Mouse (Mus musculus) lung, postnatal 0 days (tissue): Measurements from ENCODE around the gene Ttll9. TPM values are rescaled to one million over a fixed set of nuclear protein-coding genes. Genes with fewer than 3 reads are reported as not detected.

Source experiments
- ATAC-seq: fragments of 200-750 bp; cut with Nextera tagmentation; 2 replicates; pipeline ENCODE4 v1.8.0; 2017; ENCODE audit warnings: moderate library complexity
- DNase-seq: peaks from one replicate; pipeline ENCODE4 v3.0.0-alpha.2; 2016; ENCODE audit warnings: low spot score
- H3K27ac ChIP-seq: fragments of 300-500 bp; sonication (generic); 2 replicates; pipeline ENCODE4 v1.5.1; 2014; ENCODE audit warnings: antibody characterized with exemption, mild to moderate bottlenecking, low read length, mixed read lengths
- H3K27me3 ChIP-seq: fragments of 300-500 bp; sonication (generic); replicated peaks from 2 replicates; pipeline ENCODE4 v1.6.1; 2014; ENCODE audit warnings: low read length, mixed read lengths; ENCODE audit not compliant: insufficient read depth
- H3K36me3 ChIP-seq: fragments of 300-500 bp; sonication (generic); 2 replicates; pipeline ENCODE4 v1.6.1; 2014; ENCODE audit warnings: low read length, mixed read lengths; ENCODE audit not compliant: insufficient read depth
- H3K4me1 ChIP-seq: fragments of 300-500 bp; sonication (generic); 2 replicates; pipeline ENCODE4 v1.6.1; 2014; ENCODE audit warnings: antibody characterized with exemption, low read depth, low read length, mixed read lengths; ENCODE audit not compliant: insufficient read depth
- H3K4me2 ChIP-seq: fragments of 300-500 bp; sonication (generic); replicated peaks from 2 replicates; pipeline ENCODE4 v1.6.1; 2014; ENCODE audit warnings: low read depth, mild to moderate bottlenecking, low read length, moderate library complexity, mixed read lengths
- H3K4me3 ChIP-seq: fragments of 300-500 bp; sonication (generic); 2 replicates; pipeline ENCODE4 v1.5.1; 2014; ENCODE audit warnings: low read depth, low read length
- H3K9ac ChIP-seq: fragments of 300-500 bp; sonication (generic); replicated peaks from 2 replicates; pipeline ENCODE4 v1.6.1; 2014; ENCODE audit warnings: low read depth, mild to moderate bottlenecking
- H3K9me3 ChIP-seq: fragments of 300-500 bp; sonication (generic); 2 replicates; pipeline ENCODE4 v1.6.1; 2016; ENCODE audit warnings: low read length, mixed read lengths
- CTCF ChIP-seq: IDR thresholded peaks from 2 replicates; pipeline ENCODE4 v1.5.1; 2016; ENCODE audit warnings: antibody characterized with exemption, mild to moderate bottlenecking
- EP300 ChIP-seq: IDR thresholded peaks from 2 replicates; pipeline ENCODE4 v1.6.1; 2016; ENCODE audit warnings: antibody characterized with exemption, mild to moderate bottlenecking, control low read depth
- WGBS: fragments of 180-500 bp; shearing (Covaris S2); extraction: QIAGEN DNeasy Blood & Tissue Kit; methylation state at CpG from one replicate; pipeline ENCODE4 v1.1.7; 2014; 5-methylcytosine and 5-hydroxymethylcytosine counted together
- polyA plus RNA-seq: library from polyadenylated mRNA; unstranded; fragments of >200 nt; fragmentation: Nextera tagmentation; extraction: Ambion mirVana; gene quantifications from 2 replicates; pipeline ENCODE4 v1.2.1, GENCODE M21; 2015

Gene Ttll9
- polyA plus RNA-seq, 1 experiment from 2014 or later = 1.1 TPM

DNA sequence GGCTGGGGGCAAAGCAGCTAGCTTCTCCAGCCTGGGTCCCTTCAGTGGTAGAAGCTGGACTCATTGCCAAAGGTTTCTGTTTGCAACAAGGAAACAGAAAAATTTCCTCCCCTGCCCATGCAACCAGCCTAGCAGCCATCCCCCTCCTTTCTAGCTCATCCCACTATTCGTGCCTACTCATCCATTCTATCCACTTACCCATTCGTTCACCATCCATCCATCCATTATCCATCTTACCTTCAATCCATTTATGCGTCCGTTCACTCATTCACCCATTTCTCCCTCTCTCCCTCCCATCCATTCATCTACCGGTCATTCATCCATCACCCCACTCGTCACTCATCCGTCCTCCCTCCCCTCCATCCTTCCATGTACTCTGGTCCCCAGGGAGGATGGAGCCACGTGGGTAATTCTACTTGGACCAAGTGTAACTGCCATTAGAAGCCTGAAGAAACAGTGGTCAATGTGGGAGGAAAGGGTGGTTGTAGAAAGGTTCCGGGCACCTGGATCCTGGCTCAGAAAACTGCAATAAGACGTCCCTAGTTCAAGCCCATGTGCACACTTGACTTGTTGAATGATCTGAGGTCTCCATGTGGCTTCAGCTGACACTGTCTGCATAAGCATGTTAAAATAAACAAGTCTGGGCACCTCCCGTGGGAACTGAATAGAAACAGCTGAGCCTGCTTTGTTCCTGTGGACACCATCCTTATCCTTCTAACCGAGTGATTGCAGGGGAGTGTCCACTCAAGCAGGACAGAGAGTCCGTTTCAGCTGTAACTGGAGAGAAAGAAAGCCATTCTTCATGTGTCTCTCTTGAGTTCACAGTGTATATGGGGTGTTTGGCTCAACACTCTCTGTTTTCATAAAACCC lies 10.2 kb upstream of the Ttll9 start:
- Histone ChIP-seq H3K4me2 (peak overlapping the region; percentile 93), H3K9me3 (no peaks in the 10 kb centered on the region), H3K27me3 (peaks cover 19% of the 10 kb centered on the region), H3K36me3 (no peaks in the 10 kb centered on the region), H3K4me3 (peak overlapping the region; percentile 45), H3K27ac (no peak overlapping the region), H3K9ac (no peak overlapping the region), H3K4me1 (peaks cover 5% of the 10 kb centered on the region; the same call in 1 of the 2 replicates)
- DNase-seq = peak; percentile 10
- no peak for ATAC-seq
- TF ChIP-seq EP300 = no peak
- no peak for TF ChIP-seq CTCF
- WGBS = 11% methylated on average over 13 of the region's 13 CpGs

DNA sequence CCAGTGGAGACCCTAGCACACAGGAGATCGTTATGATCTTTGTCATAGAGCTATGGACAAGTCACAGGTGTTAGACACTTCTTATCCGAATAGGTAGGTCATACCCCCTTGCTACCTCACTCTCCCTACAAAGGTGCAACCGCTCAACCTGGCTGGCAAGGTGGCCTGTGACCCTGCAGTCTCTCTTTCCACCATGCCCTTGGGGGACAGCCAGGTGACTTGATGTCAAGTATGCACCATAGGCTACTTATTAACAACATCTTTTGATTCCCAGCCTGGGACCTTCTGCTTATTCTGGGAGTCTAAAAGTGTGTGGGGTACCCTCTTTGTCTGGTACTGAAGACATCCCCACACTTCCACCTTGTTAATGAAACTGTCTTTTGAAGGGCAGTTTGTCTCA lies 4.2 kb upstream of the Ttll9 start:
- 68% methylated on average over 3 of the region's 3 CpGs for WGBS
- no peak for DNase-seq
- no peaks in the 10 kb centered on the region for H3K4me1 ChIP-seq
- H3K36me3 ChIP-seq = no peaks in the 10 kb centered on the region
- no peaks in the 10 kb centered on the region for H3K9me3 ChIP-seq
- no peak overlapping the region for H3K4me2 ChIP-seq
- H3K27ac ChIP-seq = no peak overlapping the region
- no peak overlapping the region for H3K4me3 ChIP-seq
- no peak overlapping the region for H3K9ac ChIP-seq
- no peak for ATAC-seq
- no peaks in the 10 kb centered on the region for H3K27me3 ChIP-seq
- TF ChIP-seq EP300 = no peak
- TF ChIP-seq CTCF = no peak

DNA sequence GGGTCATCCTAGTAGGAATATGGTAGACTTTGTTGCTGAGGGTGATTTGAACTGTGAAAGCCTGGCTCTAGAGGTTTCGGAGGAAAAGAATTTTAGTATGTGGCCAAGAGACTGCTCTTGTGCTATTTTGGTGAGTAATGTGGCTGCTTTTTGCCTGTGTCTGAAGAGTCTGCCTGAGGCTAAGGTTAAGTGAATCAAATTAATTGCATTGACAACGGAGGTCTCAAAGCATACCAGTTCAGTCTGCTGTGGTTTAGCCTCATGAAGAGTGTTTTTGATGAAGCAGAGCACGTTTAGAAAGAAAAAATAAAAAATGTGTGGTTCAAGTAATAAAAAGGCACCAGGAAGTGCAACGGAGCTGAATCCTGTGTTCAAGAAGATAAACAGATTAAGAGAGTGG lies 3.3 kb downstream of the Ttll9 start:
- ATAC-seq (no peak), DNase-seq (no peak)
- Histone ChIP-seq H3K27ac (no peak overlapping the region), H3K9ac (no peak overlapping the region), H3K4me3 (no peak overlapping the region), H3K4me2 (no peak overlapping the region), H3K27me3 (no peaks in the 10 kb centered on the region), H3K9me3 (no peaks in the 10 kb centered on the region), H3K4me1 (no peaks in the 10 kb centered on the region), H3K36me3 (no peaks in the 10 kb centered on the region)
- 58% methylated on average over 4 of the region's 4 CpGs for WGBS
- TF ChIP-seq CTCF (no peak), EP300 (no peak)

DNA sequence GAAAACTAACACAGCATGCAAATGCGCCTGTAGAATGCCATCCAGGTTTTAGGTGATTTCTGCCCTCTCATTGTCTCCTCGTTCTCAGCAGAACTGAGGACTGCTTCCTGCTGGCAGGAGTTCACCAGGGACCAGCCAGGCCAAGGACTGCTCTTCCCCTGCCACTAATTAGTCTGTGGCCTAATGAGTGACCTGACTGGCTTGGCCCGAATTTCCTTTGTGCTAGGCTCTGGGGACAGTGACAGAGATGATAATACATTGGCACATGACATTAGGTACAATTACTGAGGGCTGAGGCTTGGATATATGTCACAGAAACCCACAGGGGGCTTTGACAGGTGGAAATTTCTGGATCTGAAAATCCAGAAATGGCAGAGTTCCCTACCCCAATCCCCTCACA lies 14.7 kb downstream of the Ttll9 start:
- DNase-seq (no peak), ATAC-seq (no peak)
- Histone ChIP-seq H3K4me2 (no peak overlapping the region), H3K4me1 (no peaks in the 10 kb centered on the region), H3K36me3 (no peaks in the 10 kb centered on the region), H3K27me3 (no peaks in the 10 kb centered on the region), H3K27ac (no peak overlapping the region), H3K9ac (no peak overlapping the region), H3K4me3 (no peak overlapping the region), H3K9me3 (no peaks in the 10 kb centered on the region)
- TF ChIP-seq CTCF = no peak
- TF ChIP-seq EP300 = no peak
- WGBS = 54% methylated on average over 3 of the region's 3 CpGs

GRCm38 (mm10) chr2:152985582-152985981 lies 23.3 kb downstream of the Ttll9 start:
- Histone ChIP-seq H3K27ac (no peak overlapping the region), H3K9me3 (no peaks in the 10 kb centered on the region), H3K36me3 (no peaks in the 10 kb centered on the region), H3K4me1 (no peaks in the 10 kb centered on the region), H3K9ac (no peak overlapping the region), H3K4me3 (no peak overlapping the region), H3K4me2 (no peak overlapping the region), H3K27me3 (no peaks in the 10 kb centered on the region)
- WGBS = 40% methylated on average over 1 of the region's 1 CpGs
- no peak for ATAC-seq
- TF ChIP-seq CTCF = no peak
- no peak for TF ChIP-seq EP300
- no peak for DNase-seq

- Histone ChIP-seq H3K36me3 (no peaks in the 10 kb centered on the region), H3K4me2 (no peak overlapping the region), H3K27ac (no peak overlapping the region), H3K9ac (no peak overlapping the region), H3K27me3 (no peaks in the 10 kb centered on the region), H3K4me1 (no peaks in the 10 kb centered on the region), H3K9me3 (no peaks in the 10 kb centered on the region), H3K4me3 (no peak overlapping the region)
- DNase-seq = no peak
- ATAC-seq = no peak
- no peak for TF ChIP-seq CTCF
- no peak for TF ChIP-seq EP300
- WGBS = 86% methylated on average over 9 of the region's 9 CpGs
Measured at GRCm38 (mm10) chr2:152991529-152991928, 29.2 kb downstream of the Ttll9 start.
